7 mouse cellular contexts compared by ENCODE assay signal in the genomic region with DNA sequence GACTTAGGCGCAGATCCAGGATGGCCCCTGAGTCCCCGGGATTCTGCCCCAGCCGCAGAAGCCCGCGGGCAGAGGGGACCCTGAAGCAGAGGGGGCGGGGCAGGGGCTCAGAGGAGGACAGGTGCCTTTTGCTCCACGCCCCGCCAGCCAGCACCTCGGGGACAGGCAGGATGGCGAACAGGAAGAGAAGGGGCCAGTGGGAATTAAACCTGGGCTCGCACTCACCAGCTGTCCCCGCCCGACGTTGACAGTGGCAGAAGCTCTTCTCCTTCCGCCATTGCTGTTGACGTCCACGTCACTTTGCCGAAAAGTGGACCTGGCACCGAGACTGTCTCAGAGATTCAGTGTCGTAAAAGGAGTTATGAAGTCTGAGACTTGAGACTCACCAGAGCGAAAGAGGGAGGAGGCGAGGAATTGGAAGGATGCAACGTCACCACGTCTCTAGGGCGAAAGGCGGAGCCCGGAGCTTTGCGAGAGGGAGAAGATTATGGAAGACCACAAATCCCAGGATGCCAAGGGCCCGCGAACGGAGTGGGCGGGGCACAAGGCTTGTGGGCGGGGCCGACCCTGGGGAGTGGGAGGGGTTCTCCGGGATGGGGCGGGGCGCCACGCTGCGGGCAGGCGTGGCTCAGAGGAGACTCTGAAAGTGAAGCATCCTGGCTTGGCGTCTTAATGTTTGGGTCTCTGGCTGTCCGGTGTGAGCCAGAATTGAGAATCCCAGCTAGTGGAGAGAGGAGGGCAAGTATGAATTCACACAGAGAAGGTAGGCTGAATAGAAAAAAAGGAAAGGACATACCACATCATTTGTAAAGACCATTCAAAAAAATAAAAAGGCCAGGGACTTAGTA. TPM values are rescaled to one million over a fixed set of nuclear protein-coding genes. Genes with fewer than 3 reads are reported as not detected.
DNase-seq lines count a peak whose midpoint lies in the region; ATAC-seq lines count a peak whose summit lies in the region.

A gene (minus strand): TSS at position 416 of the 848 bp plus-strand sequence.

- peaks cover 8% of the 10 kb centered on the region for H3K4me1 ChIP-seq in intestine, embryonic 16.5 days (ENCODE audit: control insufficient read depth, insufficient read depth, low read length)
- peaks cover 6% of the 10 kb centered on the region; the same call in 1 of the 2 replicates for H3K4me1 ChIP-seq in midbrain, embryonic 11.5 days (ENCODE audit: control insufficient read depth, insufficient read depth, low read length)

- WGBS in intestine, embryonic 16.5 days, result under 1% methylated on average over 42 of the region's 42 CpGs
- WGBS in midbrain, embryonic 11.5 days, result under 1% methylated on average over 42 of the region's 42 CpGs

- intact Hi-C loops in left cerebral cortex, postnatal 36 days (cut with DNase I), result no loop called here

- peak within 1 kb of the TSS; percentile 68 for H3K4me2 ChIP-seq in intestine, embryonic 16.5 days (ENCODE audit: low read depth, low read length)
- peak within 1 kb of the TSS; percentile 68 for H3K4me2 ChIP-seq in midbrain, embryonic 11.5 days

- H3K36me3 ChIP-seq in intestine, embryonic 16.5 days (ENCODE audit: control insufficient read depth, insufficient read depth, low read length), result no peaks in the 10 kb centered on the region
- no peaks in the 10 kb centered on the region for H3K36me3 ChIP-seq in midbrain, embryonic 11.5 days (ENCODE audit: control insufficient read depth, insufficient read depth, low read length)

- no peaks in the 10 kb centered on the region for H3K27me3 ChIP-seq in intestine, embryonic 16.5 days (replicated peaks; ENCODE audit: control insufficient read depth, insufficient read depth, low read length)
- no peaks in the 10 kb centered on the region for H3K27me3 ChIP-seq in midbrain, embryonic 11.5 days (ENCODE audit: control insufficient read depth, insufficient read depth, low read length)

- ATAC-seq in intestine, embryonic 16.5 days, result peak; percentile 99
- ATAC-seq in midbrain, embryonic 11.5 days (ENCODE audit: low FRiP score), result peak; percentile 99

- DNase-seq in adrenal gland, adult 8-10 months, result peak; percentile 98
- peak; percentile 99 for DNase-seq in embryo, embryonic 9.5 days (ENCODE audit: extremely low spot score)
- DNase-seq in gastrocnemius, postnatal 4 days (ENCODE audit: low spot score in 2 of 2), result peak; percentile 95 to 96
- DNase-seq in left cerebral cortex, postnatal 36 days (ENCODE audit: low spot score in 2 of 2), result peak; percentile 95 to 96
- peak; percentile 100 for DNase-seq in midbrain, embryonic 11.5 days (ENCODE audit: low spot score, missing footprints)
- DNase-seq in skeletal muscle tissue, adult 2 months (ENCODE audit: low read depth, low spot score), result peak; percentile 99

- H3K9ac ChIP-seq in intestine, embryonic 16.5 days (ENCODE audit: low read depth, low read length), result peak within 1 kb of the TSS; percentile 86
- peak within 1 kb of the TSS; percentile 75 for H3K9ac ChIP-seq in midbrain, embryonic 11.5 days (ENCODE audit: low read length)

- no peaks in the 10 kb centered on the region for H3K9me3 ChIP-seq in intestine, embryonic 16.5 days (ENCODE audit: control insufficient read depth, low read length)
- no peaks in the 10 kb centered on the region for H3K9me3 ChIP-seq in midbrain, embryonic 11.5 days (ENCODE audit: control insufficient read depth, low read length)

- H3K27ac ChIP-seq in intestine, embryonic 16.5 days (ENCODE audit: low read length), result peak within 1 kb of the TSS; percentile 90
- H3K27ac ChIP-seq in midbrain, embryonic 11.5 days (ENCODE audit: low read depth, low read length), result peak within 1 kb of the TSS; percentile 60

- peak within 1 kb of the TSS; percentile 80 for H3K4me3 ChIP-seq in intestine, embryonic 16.5 days (ENCODE audit: low read length)
- H3K4me3 ChIP-seq in midbrain, embryonic 11.5 days (ENCODE audit: low read depth, low read length), result peak within 1 kb of the TSS; percentile 57

RNA-seq across cellular contexts. Expression of the gene that starts here (rescaled TPM):
- total RNA-seq in adrenal gland, adult 8-10 months (2022), result 10 to 100 TPM; 37.3 to 56.9 (median 43.9) TPM
- total RNA-seq in gastrocnemius, postnatal 4 days (2021), result 10 to 100 TPM; 38.6 to 44.3 TPM
- 20.4 and 21.7 TPM in 2 replicates for polyA plus RNA-seq in intestine, embryonic 16.5 days (2015; fragmentation: Nextera tagmentation; extraction: Ambion mirVana)
- 10 to 100 TPM; 43.5 to 52.4 TPM for total RNA-seq in left cerebral cortex, postnatal 36 days (2021)
- polyA plus RNA-seq in midbrain, embryonic 11.5 days (2014; fragmentation: Nextera tagmentation; extraction: Ambion mirVana), result 23.8 and 24.7 TPM in 2 replicates

Comparison
In these comparisons a context has a peak if more than half of its experiments do, and no peak if none do; other contexts are left out.
1. Peak in every context shown above with its lines: DNase-seq, ATAC-seq, H3K4me3 ChIP-seq and H3K27ac ChIP-seq.